Mouse (Mus musculus) heart, adult 2 months (tissue): ENCODE measurements around the gene Aebp1. TPM values are rescaled to one million over a fixed set of nuclear protein-coding genes. Genes with fewer than 3 reads are reported as not detected.

Source experiments
- DNase-seq, 2 experiments: peaks; one replicate each; pipeline ENCODE4 v3.0.0; 2021
- H3K27ac ChIP-seq: fragments of 200-600 bp; 2 replicates; pipeline ENCODE4 v1.8.1; 2022
- H3K27me3 ChIP-seq: fragments of 200-500 bp; 2 replicates; pipeline ENCODE4 v1.6.1; 2012; ENCODE audit warnings: mild to moderate bottlenecking, low read length, inconsistent platforms, mixed read lengths; ENCODE audit not compliant: control insufficient read depth, insufficient read depth
- H3K36me3 ChIP-seq: fragments of 200-500 bp; 2 replicates; pipeline ENCODE4 v1.6.1; 2012; ENCODE audit warnings: low read length, inconsistent platforms; ENCODE audit not compliant: control insufficient read depth, insufficient read depth
- H3K4me1 ChIP-seq: fragments of 200-500 bp; 2 replicates; pipeline ENCODE4 v1.6.1; 2011; ENCODE audit warnings: low read length; ENCODE audit not compliant: control insufficient read depth, insufficient read depth
- H3K4me3 ChIP-seq: fragments of 200-600 bp; 2 replicates; pipeline ENCODE4 v1.8.1; 2022
- H3K79me2 ChIP-seq: fragments of 200-500 bp; replicated peaks from 2 replicates; pipeline ENCODE4 v1.6.1; 2012; ENCODE audit warnings: mild to moderate bottlenecking, inconsistent platforms, low read length, moderate library complexity, mixed read lengths; ENCODE audit not compliant: control insufficient read depth, insufficient read depth
- H3K9ac ChIP-seq: fragments of 200-500 bp; 2 replicates; pipeline ENCODE4 v1.6.1; 2012; ENCODE audit warnings: low read depth, mild to moderate bottlenecking, control low read depth, inconsistent platforms, low read length, mixed read lengths
- CTCF ChIP-seq: fragments of 200-600 bp; IDR thresholded peaks from 2 replicates; pipeline ENCODE4 v1.8.1; 2022; ENCODE audit warnings: antibody characterized with exemption, mild to moderate bottlenecking, moderate library complexity
- EP300 ChIP-seq: fragments of 200-500 bp; IDR thresholded peaks from 2 replicates; pipeline ENCODE4 v1.6.1; 2011; ENCODE audit warnings: low read depth, low read length, control low read depth; ENCODE audit not compliant: insufficient read depth
- POLR2A ChIP-seq: fragments of 200-500 bp; IDR thresholded peaks from 2 replicates; pipeline ENCODE4 v1.6.1; 2011; ENCODE audit warnings: mild to moderate bottlenecking, low read depth, low read length, control low read depth; ENCODE audit not compliant: insufficient read depth
- WGBS: fragments of 180-500 bp; shearing (Covaris S2); methylation state at CpG from one replicate; pipeline ENCODE4 v1.1.7; 2018; 5-methylcytosine and 5-hydroxymethylcytosine counted together
- intact Hi-C: fragments of 180-260 bp; cut with DNase I; formaldehyde crosslinking; loops from one replicate; pipeline ENCODE4 v1.15.1; 2025
- polyA plus RNA-seq: library from polyadenylated mRNA; depleted of rRNA; stranded (reverse); fragments of >200 nt; gene quantifications from 2 replicates; pipeline ENCODE4 v1.2.3, GENCODE M21; 2012; rRNA removed
- total RNA-seq, 2 experiments: library from RNA; stranded (reverse); gene quantifications; 2 replicates each; pipeline ENCODE4 v1.2.3; 2021

Aebp1 gene
- total and polyA plus RNA-seq, 3 experiments: 18.6 to 33.3 (median 19.9) TPM

DNA sequence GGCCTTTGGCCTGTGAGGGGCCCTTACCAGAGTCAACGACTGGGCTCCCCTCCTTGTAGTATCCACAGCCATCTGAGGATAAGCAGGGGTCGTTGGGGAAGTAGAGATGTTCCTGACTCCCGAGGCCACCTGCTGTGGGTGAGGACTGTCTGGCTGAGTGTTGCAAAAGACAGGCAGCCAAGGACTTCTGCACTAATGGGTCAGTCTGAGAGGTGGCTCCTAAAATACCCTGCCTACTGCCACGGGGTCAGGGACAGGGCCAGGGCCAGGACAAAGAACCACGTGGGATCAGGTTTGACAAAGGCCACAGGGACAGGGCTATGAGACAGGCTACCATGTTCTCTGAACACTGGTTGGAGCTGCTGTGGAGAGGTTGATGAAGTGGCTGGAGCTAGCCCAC, 53.2 kb downstream of the Aebp1 start:
- H3K79me2 ChIP-seq: no peaks in the 10 kb centered on the region
- DNase-seq: peak; percentile 33 to 36
- no peak overlapping the region for H3K4me3 ChIP-seq
- no peak overlapping the region for H3K9ac ChIP-seq
- TF ChIP-seq EP300 (0 out of 2 replicates have a peak, but pooled peaks have one; percentile 37), CTCF (no peak), POLR2A (no peak)
- intact Hi-C loops: loop anchor here (2.0 kb wide), 1 partner anchor 28 kb away; no protein-coding TSS in a partner anchor
- peak overlapping the region; percentile 65 for H3K27ac ChIP-seq
- WGBS: 42% methylated on average over 5 of the region's 5 CpGs
- no peaks in the 10 kb centered on the region for H3K27me3 ChIP-seq
- peaks cover 6% of the 10 kb centered on the region; the same call in 1 of the 2 replicates for H3K4me1 ChIP-seq
- H3K36me3 ChIP-seq: no peaks in the 10 kb centered on the region

DNA sequence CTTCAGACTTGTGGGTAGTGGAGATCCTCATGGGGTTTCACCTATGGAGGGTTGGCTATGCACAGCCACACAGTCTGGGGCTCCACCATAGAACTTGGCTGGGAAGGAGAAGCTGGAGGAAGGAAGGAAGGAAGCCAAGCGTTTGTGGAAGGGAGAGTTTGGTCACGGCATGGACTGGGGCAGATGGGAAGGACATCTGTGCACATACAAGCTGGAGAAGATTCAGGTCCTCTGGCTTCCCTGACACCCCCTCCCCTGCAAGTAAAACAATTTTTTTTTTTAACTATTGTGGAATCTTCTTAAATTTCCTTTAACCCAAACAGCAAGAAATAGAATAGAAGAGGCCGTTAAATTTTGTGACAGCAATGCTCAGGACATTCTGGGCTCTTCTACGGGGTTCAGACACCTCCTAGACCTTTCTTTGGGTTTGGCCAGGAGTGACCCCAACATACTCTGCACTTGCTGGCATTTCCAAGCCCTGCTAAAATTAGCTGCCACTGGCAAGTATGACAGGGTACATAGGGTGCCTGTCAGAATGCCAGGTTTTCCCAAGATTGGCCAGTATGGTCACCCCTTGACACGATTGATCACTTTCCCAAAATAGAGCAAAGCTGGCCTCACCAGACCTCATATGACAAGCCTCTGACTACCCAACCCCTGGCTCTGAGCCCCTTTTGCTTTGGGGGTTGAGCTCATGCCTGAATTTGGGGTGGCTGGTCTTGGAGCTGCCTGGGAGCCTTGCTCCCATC, 53.9 kb downstream of the Aebp1 start:
- 26% methylated on average over 5 of the region's 5 CpGs for WGBS
- H3K27ac ChIP-seq: peak overlapping the region; percentile 65
- TF ChIP-seq EP300: peak; percentile 66; the same call in 1 of the 2 replicates
- TF ChIP-seq POLR2A: no peak
- no peaks in the 10 kb centered on the region for H3K36me3 ChIP-seq
- H3K27me3 ChIP-seq: no peaks in the 10 kb centered on the region
- H3K9ac ChIP-seq: no peak overlapping the region
- intact Hi-C loops: loop anchor here (2.0 kb wide), 1 partner anchor 29 kb away; no protein-coding TSS in a partner anchor
- DNase-seq: peak; percentile 59 to 73
- H3K4me1 ChIP-seq: peaks cover 6% of the 10 kb centered on the region; the same call in 1 of the 2 replicates
- H3K4me3 ChIP-seq: no peak overlapping the region
- no peaks in the 10 kb centered on the region for H3K79me2 ChIP-seq

DNA sequence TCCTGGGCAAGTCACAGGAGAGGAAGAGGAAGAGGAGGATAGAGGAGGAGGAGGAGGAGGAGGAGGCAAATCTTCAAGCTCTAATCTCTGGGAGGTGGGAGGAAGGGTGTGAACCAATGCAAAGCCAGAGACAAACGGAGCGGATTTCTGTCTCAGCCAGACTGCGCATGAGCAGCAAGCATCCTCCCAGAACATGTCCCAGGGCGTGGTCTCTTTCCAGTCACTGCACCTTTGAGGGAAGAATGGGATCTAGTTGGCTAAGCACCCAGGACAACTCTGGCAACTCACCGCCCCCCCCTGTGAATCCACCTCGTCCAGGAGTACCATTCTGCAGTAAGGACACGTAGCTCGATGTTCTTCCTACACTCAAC, 54.4 kb downstream of the Aebp1 start:
- no peak for TF ChIP-seq CTCF
- peak; percentile 43; the same call in 1 of the 2 replicates for TF ChIP-seq POLR2A
- peak; percentile 35; the same call in 1 of the 2 replicates for TF ChIP-seq EP300
- Histone ChIP-seq H3K27ac (peak overlapping the region; percentile 65), H3K9ac (peak overlapping the region; percentile 29; the same call in 1 of the 2 replicates), H3K27me3 (no peaks in the 10 kb centered on the region), H3K36me3 (no peaks in the 10 kb centered on the region), H3K4me1 (peaks cover 6% of the 10 kb centered on the region; the same call in 1 of the 2 replicates), H3K4me3 (no peak overlapping the region), H3K79me2 (no peaks in the 10 kb centered on the region)
- intact Hi-C loops: no loop called here
- DNase-seq: peak in 1 of 2 experiments; percentile 54
- WGBS: 38% methylated on average over 8 of the region's 8 CpGs

DNA sequence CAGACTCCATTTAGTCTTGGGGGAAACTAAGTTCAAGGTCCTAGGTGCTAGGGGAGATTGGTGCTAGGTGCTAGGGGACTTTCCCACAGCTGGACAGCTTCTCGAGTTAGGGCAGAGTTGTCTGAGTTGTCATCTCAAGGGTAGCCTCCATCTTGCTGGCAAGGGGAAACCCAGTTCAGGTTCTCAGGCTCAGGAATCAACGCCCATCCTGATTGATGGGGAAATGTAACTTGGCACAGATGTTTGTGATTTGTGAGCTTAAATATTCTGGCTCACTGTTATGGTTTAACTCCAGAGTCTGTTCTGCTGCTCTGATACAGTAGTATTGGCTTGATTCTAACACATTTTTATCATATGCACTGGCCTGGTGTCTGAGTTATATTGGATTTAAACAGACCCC, 56.4 kb downstream of the Aebp1 start:
- H3K4me1 ChIP-seq: peaks cover 4% of the 10 kb centered on the region; the same call in 1 of the 2 replicates
- intact Hi-C loops: no loop called here
- no peak for TF ChIP-seq EP300
- TF ChIP-seq POLR2A: no peak
- no peak for TF ChIP-seq CTCF
- H3K9ac ChIP-seq: no peak overlapping the region
- no peaks in the 10 kb centered on the region for H3K27me3 ChIP-seq
- no peaks in the 10 kb centered on the region for H3K36me3 ChIP-seq
- WGBS: 65% methylated on average over 2 of the region's 2 CpGs
- H3K4me3 ChIP-seq: no peak overlapping the region
- DNase-seq: no peak
- no peaks in the 10 kb centered on the region for H3K79me2 ChIP-seq
- no peak overlapping the region for H3K27ac ChIP-seq

DNA sequence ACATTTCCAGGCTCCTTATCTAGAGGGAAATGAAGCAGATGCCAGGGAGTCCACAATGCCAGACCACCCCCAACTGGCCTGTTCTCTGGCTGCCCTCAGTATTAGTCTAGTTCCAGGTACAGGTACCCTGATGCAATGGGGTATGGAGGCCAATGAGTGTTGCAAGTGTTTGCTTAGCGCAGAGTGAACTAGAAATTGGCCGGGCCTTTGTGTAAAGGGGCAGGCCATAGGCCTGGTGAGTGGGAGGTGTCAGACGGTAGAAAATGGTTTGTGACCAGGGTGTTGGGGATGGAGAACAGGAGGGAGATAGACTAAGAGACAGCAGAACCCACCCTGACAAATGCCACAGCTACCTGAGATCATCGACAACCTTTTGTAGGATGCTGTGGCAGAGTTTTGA, 57.9 kb downstream of the Aebp1 start:
- H3K27me3 ChIP-seq: no peaks in the 10 kb centered on the region
- H3K4me1 ChIP-seq: peaks cover 4% of the 10 kb centered on the region; the same call in 1 of the 2 replicates
- H3K36me3 ChIP-seq: no peaks in the 10 kb centered on the region
- H3K9ac ChIP-seq: no peak overlapping the region
- H3K27ac ChIP-seq: no peak overlapping the region
- TF ChIP-seq CTCF (no peak), EP300 (no peak), POLR2A (no peak)
- 97% methylated on average over 4 of the region's 4 CpGs for WGBS
- H3K4me3 ChIP-seq: no peak overlapping the region
- intact Hi-C loops: no loop called here
- no peak for DNase-seq
- H3K79me2 ChIP-seq: no peaks in the 10 kb centered on the region

DNA sequence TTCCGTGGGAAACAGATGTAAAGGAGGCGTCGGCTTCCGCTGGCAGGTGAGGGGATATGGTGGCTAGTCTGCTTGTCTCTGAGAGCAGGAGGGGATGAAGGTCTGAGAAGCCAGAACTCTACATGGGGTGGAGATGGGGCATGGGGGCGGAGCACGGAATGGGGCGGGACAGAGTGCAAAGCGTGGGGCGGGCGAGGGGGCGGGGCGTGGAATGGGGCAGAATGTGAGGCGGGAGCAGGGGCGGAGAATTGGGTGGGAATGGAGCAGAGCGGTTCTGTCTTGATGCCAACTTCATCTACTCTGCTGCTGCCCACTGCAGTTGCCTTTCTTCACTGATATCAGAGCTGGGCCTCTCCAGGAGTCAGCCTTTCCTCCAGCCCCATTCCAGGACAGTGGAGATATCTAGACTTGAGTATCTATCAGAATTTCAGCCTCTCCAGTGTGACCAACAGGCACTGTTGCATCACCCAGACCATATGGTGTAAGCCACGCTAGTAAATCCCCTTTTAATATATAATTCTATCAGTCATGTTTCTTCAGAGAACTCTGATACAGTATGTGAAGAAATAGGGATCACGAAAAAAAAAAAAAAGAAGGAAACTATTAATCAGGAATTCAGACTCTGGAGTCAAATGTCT, 58.7 kb downstream of the Aebp1 start:
- TF ChIP-seq POLR2A (no peak), EP300 (no peak), CTCF (no peak)
- Histone ChIP-seq H3K36me3 (no peaks in the 10 kb centered on the region), H3K27me3 (no peaks in the 10 kb centered on the region), H3K27ac (no peak overlapping the region), H3K9ac (no peak overlapping the region), H3K4me3 (no peak overlapping the region), H3K79me2 (no peaks in the 10 kb centered on the region), H3K4me1 (peaks cover under 1% of the 10 kb centered on the region; the same call in 1 of the 2 replicates)
- intact Hi-C loops: no loop called here
- 54% methylated on average over 16 of the region's 17 CpGs for WGBS
- no peak for DNase-seq

Other genes starting within 250 kb of the Aebp1 start
- gene Mrps24, start 146.3 kb upstream of the Aebp1 start, total RNA-seq: 100 to 1,000 TPM; 151 to 166 TPM
- gene Mrps24, start 146.3 kb upstream of the Aebp1 start, polyA plus RNA-seq: 136 and 178 TPM in 2 replicates
- 10 to 100 TPM; 58.5 to 69.8 TPM for gene Urgcp, start 99.6 kb upstream of the Aebp1 start, total RNA-seq
- gene Urgcp, start 99.6 kb upstream of the Aebp1 start, polyA plus RNA-seq: 26.1 and 35.7 TPM in 2 replicates
- 10 to 100 TPM; 25.7 to 29.2 TPM for gene Dbnl, start 73.5 kb upstream of the Aebp1 start, total RNA-seq
- gene Dbnl, start 73.5 kb upstream of the Aebp1 start, polyA plus RNA-seq: 24.4 and 25.6 TPM in 2 replicates
- 100 to 1,000 TPM; 743 to 848 TPM for gene Pgam2, start 58.2 kb upstream of the Aebp1 start, total RNA-seq
- 1,153 and 1,176 TPM in 2 replicates for gene Pgam2, start 58.2 kb upstream of the Aebp1 start, polyA plus RNA-seq
- gene Polm, start 23.9 kb upstream of the Aebp1 start, total RNA-seq: 1 to 10 TPM; 2.1 to 3.3 TPM
- 6.3 and 11.2 TPM in 2 replicates for gene Polm, start 23.9 kb upstream of the Aebp1 start, polyA plus RNA-seq
- gene Pold2, start 16.3 kb downstream of the Aebp1 start, total RNA-seq: 10 to 100 TPM; 30.9 to 42.6 TPM
- 49.1 and 58.1 TPM in 2 replicates for gene Pold2, start 16.3 kb downstream of the Aebp1 start, polyA plus RNA-seq
- gene Myl7, start 36.8 kb downstream of the Aebp1 start, total RNA-seq: 100 to 1,000 TPM; 463 to 551 TPM
- 1,125 and 1,658 TPM in 2 replicates for gene Myl7, start 36.8 kb downstream of the Aebp1 start, polyA plus RNA-seq
- gene Gck, start 88.1 kb downstream of the Aebp1 start, total RNA-seq: 10 to 100 TPM; 10.4 to 13.9 TPM
- 10.5 and 15.4 TPM in 2 replicates for gene Gck, start 88.1 kb downstream of the Aebp1 start, polyA plus RNA-seq
- 10 to 100 TPM; 53.4 to 62.2 TPM for gene Ykt6, start 93.7 kb downstream of the Aebp1 start, total RNA-seq
- gene Ykt6, start 93.7 kb downstream of the Aebp1 start, polyA plus RNA-seq: 46.3 and 71.2 TPM in 2 replicates
- gene Camk2b, start 204.4 kb downstream of the Aebp1 start, total RNA-seq: 1 to 10 TPM; 4.8 to 5.2 TPM
- gene Camk2b, start 204.4 kb downstream of the Aebp1 start, polyA plus RNA-seq: 10.7 and 12.9 TPM in 2 replicates